Mouse (Mus musculus) brown adipose tissue, adult 24 weeks (tissue): ENCODE measurements around the gene Tdg. TPM values are rescaled to one million over a fixed set of nuclear protein-coding genes. Genes with fewer than 3 reads are reported as not detected.
"Not testable (repeated sequence)": the region's sequence is repeated elsewhere in the genome, so short reads cannot be mapped to it uniquely, and the experiment has no call there.

ENCODE experiments used
- H3K27ac ChIP-seq: fragments of 200-500 bp; replicated peaks from 2 replicates; pipeline ENCODE4 v1.5.1; 2012; ENCODE audit warnings: low read depth, mild to moderate bottlenecking, low read length
- H3K4me1 ChIP-seq: fragments of 200-500 bp; 2 replicates; pipeline ENCODE4 v1.6.1; 2012; ENCODE audit warnings: low read length, mixed read lengths; ENCODE audit not compliant: control insufficient read depth, insufficient read depth, insufficient read length
- H3K4me3 ChIP-seq: fragments of 200-500 bp; 2 replicates; pipeline ENCODE4 v1.5.1; 2012; ENCODE audit warnings: low read depth, mild to moderate bottlenecking, low read length, moderate library complexity; ENCODE audit not compliant: insufficient read depth
- polyA plus RNA-seq: library from polyadenylated mRNA; stranded (reverse); fragments of >200 nt; gene quantifications from 2 replicates; pipeline ENCODE4 v1.2.4, GENCODE M21; 2012; ENCODE audit not compliant: missing spikeins, insufficient read depth, insufficient read length

Tdg gene
- polyA plus RNA-seq, result 7.6 and 10.6 TPM in 2 replicates

DNA sequence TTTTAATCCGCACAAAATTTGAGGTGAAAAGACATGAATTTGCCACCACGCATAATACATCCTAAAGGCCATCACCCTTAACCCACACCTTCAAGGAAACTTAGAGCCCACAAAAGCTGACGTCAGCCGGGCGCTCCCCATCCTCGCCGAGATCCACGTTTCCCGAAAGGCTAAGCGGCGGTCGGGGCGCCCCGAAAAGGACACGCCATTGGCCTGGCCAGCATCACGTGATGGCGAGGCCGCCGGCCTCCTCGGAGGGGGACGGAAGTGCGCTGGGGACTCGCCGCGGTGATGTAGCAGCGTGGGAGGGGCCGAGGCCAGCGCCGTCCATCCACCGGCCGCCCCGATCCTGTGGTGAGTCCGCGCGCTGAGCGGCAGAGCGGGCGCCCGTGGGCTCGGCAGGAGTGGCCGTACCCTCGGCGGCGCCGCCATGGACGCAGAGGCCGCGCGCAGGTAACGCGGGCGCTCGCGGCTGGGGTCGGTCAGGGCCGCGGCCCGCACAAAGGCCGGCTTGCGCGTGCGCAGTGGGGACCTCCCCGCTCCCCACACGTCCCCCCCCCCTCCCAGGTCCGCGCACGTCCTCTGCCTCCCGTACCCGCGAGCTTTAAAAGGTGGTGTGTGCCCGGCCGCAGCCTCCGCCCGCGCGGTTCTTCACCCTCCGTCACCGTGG lies at the start of gene Tdg:
Gene Tdg, plus strand, starts transcription at position 243 of the 670 bp plus-strand sequence.
- H3K4me3 ChIP-seq, result peak within 1 kb of the TSS; percentile 98
- H3K4me1 ChIP-seq, result not testable (repeated sequence)
- peak within 1 kb of the TSS; percentile 98 for H3K27ac ChIP-seq

DNA sequence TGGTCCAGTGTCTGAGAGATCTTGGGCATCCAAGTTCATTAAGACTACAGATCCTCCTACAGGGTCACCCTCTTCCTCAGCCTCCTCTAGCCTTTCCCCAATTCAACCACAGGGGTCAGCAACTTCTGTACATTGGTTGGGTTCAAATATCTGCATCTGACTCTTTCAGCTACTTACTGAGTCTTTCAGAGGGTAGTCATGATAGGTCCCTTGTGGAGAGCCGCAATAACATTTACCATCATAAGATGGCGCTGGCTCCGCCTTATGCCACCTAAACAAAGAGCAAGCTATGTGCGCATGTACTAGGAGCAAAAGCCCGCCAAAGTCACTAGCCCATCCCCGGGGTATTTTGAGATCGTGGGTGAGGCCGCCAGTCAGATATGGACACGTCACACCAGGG lies 40.0 kb upstream of the Tdg start:
- H3K4me1 ChIP-seq, result not testable (repeated sequence)

DNA sequence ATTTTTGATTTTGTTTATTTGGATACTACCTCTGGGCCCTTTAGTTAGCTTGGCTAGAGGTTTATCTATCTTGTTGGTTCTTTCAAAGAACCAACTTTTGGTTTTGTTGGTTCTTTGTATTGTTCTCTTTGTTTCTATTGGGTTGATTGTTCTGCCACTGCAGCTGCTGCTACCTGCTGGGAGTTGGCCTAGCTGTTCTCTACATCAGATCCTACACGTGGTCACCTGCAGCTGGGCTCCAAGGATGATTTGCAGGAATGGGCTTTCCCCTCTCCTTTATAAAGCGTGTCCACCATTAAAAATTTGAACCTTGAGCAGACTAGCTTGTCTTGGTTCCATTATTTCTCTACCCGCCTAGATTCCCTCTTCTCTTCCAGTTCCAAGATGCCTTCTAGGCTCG lies 35.2 kb upstream of the Tdg start:
- H3K4me3 ChIP-seq, H3K4me1 ChIP-seq, H3K27ac ChIP-seq: not testable (repeated sequence)

More for the DNA sequence above, 40.0 kb upstream of the Tdg start:
- not testable (repeated sequence) for H3K27ac ChIP-seq, H3K4me3 ChIP-seq

DNA sequence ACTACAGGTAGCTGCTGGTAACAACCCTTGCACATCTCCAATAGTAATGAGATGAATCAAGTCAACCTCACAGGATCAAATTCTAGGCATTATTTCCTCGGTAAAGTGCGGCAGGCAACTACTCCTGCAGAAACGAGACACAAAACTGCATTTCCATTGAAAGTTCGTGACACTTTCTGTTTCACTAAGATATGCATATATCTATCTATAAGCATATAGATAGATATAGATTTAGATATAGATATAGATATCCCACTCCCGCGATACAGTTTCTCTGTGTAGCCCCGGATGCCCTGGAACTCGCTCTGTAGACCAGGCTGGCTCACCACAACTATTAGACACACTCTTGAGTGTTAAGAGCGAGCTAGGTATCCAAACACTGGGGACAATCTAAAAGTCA lies 7.4 kb upstream of the Tdg start:
- H3K4me1 ChIP-seq, result no peaks in the 10 kb centered on the region
- H3K4me3 ChIP-seq, result peak overlapping the region; percentile 77
- H3K27ac ChIP-seq, result peak overlapping the region; percentile 71; the same call in 1 of the 2 replicates

DNA sequence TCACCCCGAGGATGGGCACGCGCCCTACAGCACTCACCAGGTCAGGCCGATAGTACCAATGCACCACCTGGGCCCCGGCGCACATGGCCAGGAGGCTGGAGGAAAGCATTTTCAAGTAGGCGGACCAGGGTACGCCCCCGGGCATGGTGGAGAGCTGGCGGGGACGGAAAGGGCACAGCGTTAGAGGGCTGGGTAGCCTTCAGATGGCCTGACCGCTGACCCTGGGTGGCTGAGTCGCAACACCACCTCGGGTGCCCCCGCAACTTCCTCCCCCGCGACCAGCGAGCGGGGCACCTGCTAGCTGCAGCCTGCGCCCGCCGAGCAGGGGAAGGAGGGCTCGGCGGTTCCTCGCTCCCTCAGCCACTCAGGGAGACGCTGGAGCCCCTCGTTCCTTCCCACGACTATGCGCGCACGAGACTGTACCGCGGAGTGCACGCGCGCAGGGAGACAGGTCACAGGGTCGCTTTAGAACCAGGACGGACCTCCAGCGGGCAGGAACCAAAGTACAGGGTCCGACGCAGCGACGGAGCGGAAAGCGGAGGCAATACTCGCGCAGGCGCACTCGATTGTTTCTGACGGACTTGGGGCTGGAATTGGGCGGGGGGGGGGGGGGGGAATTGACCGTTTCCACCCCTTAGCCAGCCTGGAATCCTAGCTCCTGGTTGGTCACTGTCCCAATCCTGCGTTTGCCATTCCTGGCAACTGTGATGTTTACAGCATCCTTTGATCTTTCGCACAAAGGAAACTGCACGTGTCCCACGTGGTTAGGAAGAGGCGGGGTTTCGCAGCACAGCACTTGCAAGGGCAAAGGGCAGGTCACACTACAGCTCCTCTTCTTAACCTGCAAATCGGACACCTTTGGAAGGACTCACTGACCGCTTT lies 6.7 kb upstream of the Tdg start, which contains the start of gene 1190007I07Rik:
Gene 1190007I07Rik, minus strand, starts transcription at position 558 of the 882 bp plus-strand sequence.
- H3K4me3 ChIP-seq, result peak within 1 kb of the TSS; percentile 77
- no peaks in the 10 kb centered on the region for H3K4me1 ChIP-seq
- H3K27ac ChIP-seq, result peak within 1 kb of the TSS; percentile 71

DNA sequence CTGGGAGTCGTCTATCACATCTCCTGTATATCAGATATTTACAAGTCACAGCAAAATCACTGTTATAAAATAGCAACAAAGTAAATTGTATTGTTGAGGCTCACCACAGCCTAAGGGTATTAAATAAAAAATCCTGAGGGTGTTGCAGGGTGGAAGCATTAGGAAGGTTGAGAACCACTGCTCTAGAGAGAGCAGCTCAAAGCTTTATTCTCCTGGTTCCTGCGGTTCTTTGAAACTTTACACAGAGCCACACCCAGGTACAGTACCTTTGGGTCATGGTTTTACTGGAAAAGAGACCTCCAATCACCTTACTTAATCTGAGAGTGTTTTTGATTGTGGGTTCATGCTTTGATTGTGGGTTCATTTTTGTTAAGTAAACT lies 6.1 kb upstream of the Tdg start:
- Histone ChIP-seq H3K27ac (peak overlapping the region; percentile 30), H3K4me3 (peak overlapping the region; percentile 77)
- not testable (repeated sequence) for H3K4me1 ChIP-seq

DNA sequence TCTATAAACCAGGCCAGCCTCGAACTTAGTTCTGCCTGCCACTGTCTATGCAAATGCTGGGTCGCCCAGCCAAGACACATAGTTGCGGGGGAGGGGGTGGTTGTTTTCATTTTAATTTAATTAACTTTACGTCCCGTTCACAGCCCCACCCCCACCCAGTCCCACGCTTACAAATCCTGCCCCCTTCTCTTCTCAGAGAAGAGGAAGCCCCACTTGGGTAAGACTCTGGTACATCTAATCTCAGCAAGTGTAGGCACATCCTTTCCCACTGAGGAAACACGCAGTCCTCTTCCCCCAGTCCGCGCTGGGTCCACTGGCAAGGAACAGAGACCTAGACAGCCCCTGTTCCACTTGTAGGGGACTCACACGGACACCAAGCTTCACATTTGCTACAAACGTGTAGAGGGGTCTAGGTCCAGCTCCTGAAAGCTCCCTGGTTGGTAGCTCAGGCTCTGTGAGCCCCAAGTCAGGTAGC lies 480 bp upstream of the Tdg start:
- Histone ChIP-seq H3K4me3 (peak overlapping the region; percentile 69), H3K27ac (peak overlapping the region; percentile 98), H3K4me1 (peaks cover 3% of the 10 kb centered on the region; the same call in 1 of the 2 replicates)

DNA sequence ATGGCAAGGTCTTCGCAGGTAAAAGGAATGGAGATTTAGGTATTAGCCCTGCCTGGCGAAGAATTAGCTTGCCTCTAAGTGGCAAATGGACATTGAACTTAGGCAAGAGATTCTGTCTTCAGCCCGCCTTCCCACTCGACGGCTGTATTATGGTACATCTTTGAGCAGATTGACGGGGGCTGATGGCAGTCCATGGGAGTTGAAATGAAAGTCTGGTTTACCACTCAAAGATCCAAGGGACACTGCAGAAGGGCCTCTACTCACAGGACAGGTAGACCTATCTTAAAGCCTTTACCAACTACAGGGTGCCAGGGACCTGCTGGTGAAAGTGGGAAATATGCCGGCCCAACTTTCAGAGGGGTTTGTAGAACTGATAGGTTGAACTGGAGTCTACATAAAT lies 869 bp downstream of the Tdg start:
- peak overlapping the region; percentile 98 for H3K4me3 ChIP-seq
- H3K4me1 ChIP-seq, result peaks cover 3% of the 10 kb centered on the region; the same call in 1 of the 2 replicates
- no peak overlapping the region for H3K27ac ChIP-seq

DNA sequence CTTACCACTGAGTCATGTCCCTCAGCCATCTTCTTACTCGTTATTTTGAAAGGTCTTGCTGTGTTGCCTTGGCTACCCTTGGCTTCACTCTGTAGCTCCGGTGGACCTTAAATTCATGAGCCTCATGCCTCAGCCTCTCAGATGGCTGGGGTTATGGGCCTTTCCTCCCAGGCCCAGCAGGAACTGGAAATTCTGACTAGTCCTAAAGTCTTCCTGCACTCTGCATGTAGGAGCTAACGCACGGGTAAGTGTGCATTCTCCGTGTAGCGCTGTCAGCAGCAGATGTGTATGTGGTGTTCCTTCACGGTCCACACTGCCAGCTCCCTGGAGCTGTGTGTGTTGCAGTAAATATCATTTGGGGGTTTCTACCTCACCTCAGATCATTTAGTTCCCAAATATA lies 1.5 kb downstream of the Tdg start:
- no peak overlapping the region for H3K4me3 ChIP-seq
- no peak overlapping the region for H3K27ac ChIP-seq
- peaks cover 3% of the 10 kb centered on the region; the same call in 1 of the 2 replicates for H3K4me1 ChIP-seq

DNA sequence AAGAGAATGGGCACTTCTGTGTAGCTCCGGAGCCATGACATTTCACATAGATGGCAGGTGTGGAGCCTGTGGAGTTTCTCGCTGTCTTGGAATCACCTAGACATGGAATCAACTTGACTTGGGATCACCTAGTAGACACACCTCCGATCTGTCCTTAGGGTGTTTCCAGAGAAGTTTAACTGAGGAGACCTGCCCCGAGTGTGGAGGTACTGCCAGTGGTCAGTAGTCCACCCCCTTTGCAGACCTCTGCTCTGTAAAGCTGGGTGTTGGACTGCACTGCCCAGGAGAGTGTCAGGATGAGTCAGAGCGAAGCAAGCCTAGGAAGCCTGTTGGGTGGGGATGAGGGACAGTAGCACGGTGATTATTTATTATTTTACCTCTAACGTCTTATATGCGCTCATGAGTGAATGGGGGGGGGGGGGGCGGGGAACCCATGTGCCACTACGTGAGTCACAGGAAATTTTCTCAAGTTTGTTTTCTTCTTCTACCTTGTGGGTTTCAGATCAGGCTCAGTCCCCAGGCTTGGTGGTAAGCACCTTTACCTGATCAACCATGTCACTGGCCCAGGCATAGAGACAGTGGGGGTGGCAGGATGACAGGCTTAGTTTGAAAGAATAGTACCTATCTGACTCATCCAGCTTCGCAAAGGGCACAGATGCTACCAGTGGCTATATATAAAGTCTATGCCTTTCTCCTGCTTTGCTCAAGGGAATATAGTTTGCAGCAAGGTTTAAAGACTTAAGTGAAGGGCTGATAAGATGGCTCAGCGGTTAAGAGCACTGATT lies 3.1 kb downstream of the Tdg start:
- Histone ChIP-seq H3K27ac (no peak overlapping the region), H3K4me1 (peaks cover 3% of the 10 kb centered on the region), H3K4me3 (no peak overlapping the region)

DNA sequence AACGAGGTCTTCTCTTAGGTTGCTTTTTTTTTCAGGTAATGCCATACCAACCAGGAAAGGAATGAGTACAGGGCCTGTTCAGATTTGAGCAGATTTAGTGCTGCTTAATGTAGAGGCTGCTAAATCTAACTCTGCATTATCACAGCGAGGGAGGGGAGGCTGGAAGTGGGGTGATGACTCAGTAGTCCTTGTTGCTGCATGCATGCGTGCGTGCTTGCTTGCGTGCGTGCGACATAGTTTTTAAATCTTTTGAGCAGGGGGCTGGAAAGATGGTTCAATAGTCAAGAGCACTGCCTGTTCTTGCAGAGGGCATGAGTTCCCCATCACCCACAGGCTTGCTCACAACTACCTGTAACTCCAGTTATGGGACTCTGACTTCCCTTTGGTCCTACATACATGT lies 4.7 kb downstream of the Tdg start:
- H3K4me3 ChIP-seq, result no peak overlapping the region
- peaks cover 3% of the 10 kb centered on the region for H3K4me1 ChIP-seq
- no peak overlapping the region for H3K27ac ChIP-seq

DNA sequence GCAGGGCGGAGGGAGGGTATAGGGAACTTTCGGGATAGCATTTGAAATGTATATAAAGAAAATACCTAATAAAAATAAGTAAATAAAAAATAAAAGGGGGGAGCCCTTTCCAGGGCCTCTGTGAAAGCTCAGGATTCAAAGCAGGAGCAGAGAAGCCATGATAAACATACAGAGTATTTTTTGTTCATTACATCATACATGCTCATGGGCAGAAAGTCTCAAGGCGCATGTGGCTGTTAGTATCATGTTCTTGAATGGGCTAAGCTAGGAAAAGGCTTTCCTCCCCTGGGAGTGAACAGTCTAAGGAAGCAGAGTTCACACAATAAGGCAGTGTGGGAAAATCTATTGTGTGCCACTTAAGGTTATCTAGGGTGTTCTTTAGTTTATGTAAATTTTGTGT lies 6.7 kb downstream of the Tdg start:
- no peak overlapping the region for H3K27ac ChIP-seq
- H3K4me3 ChIP-seq, result no peak overlapping the region
- H3K4me1 ChIP-seq, result no peaks in the 10 kb centered on the region; the same call in 1 of the 2 replicates

DNA sequence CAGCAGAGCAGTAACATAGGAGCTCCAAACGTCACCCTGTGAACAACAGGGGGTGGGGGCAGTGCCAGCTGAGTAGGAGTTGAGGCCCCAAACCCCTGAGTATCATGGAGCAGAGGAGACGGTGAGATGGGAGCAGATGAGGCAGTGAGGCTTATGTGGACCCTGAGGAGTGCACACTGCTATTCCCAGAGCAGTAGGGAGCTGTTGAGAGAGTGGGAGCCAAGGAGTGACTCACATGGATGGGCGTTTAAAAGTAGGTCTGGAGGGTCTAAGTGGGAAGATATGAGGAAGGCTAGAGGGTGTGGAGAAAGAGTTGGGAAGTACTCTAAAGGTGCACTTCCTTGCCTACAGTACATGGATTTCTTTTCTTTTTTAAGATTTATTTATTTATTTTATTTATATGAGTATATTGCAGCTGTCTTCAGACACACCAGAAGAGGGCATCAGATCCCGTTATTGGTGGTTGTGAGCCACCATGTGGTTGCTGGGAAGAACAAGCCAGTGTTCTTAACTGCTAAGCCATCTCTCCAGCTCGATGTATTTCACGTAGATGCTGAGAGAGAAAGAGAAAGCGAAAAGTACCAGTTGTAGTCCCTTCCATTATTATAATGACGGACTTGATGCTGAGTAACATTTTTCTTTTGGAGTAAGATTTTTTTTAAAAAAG lies 9.5 kb downstream of the Tdg start:
- no peaks in the 10 kb centered on the region; the same call in 1 of the 2 replicates for H3K4me1 ChIP-seq
- H3K27ac ChIP-seq, result no peak overlapping the region
- no peak overlapping the region for H3K4me3 ChIP-seq

DNA sequence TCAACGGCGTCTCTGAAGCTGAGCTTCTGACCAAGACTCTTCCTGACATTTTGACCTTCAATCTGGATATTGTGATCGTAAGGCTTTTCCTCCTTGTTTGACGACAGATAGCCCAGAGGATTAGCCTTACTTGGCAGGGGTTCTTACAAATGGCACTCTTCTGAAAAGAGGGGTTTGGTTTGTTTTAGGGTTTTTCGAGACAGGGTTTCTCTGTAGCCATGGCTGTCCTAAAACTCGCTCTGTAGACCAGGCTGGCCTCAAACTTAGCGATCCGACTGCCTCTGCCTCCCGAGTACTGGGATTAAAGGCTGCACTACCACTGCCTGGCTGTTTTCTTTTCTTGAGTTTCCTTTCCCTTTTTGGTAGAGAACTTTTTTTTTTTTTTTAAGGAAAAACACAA lies 11.9 kb downstream of the Tdg start:
- Histone ChIP-seq H3K4me3 (no peak overlapping the region), H3K4me1 (no peaks in the 10 kb centered on the region; the same call in 1 of the 2 replicates), H3K27ac (no peak overlapping the region)
